Mouse (Mus musculus) CH12.LX (cell line): ENCODE data around the gene Plch1.

Source experiments
- CHD2 ChIP-seq: IDR thresholded peaks from 2 replicates; pipeline ENCODE4 v1.6.1; 2011; ENCODE audit warnings: low read length, improper control_type of control experiment
- CTCF ChIP-seq, 2 experiments: IDR thresholded peaks in 1 of 2; conservative IDR thresholded peaks in 1 of 2; 2 replicates each; pipeline ENCODE4 v1.5.1; 2011 to 2012; ENCODE audit warnings: low read depth in 2 of 2, low read length in 2 of 2, improper control_type of control experiment in 1 of 2, inconsistent platforms in 1 of 2, mild to moderate bottlenecking in 1 of 2, moderate library complexity in 1 of 2
- MAZ ChIP-seq: IDR thresholded peaks from 2 replicates; pipeline ENCODE4 v1.6.1; 2012; ENCODE audit warnings: low read depth, mild to moderate bottlenecking, inconsistent platforms, low read length, improper control_type of control experiment, moderate library complexity
- MEF2A ChIP-seq: IDR thresholded peaks from 2 replicates; pipeline ENCODE4 v1.6.1; 2014; ENCODE audit warnings: low read depth, mild to moderate bottlenecking, inconsistent platforms, low read length, improper control_type of control experiment, borderline replicate concordance
- POLR2A ChIP-seq: IDR thresholded peaks from 2 replicates; pipeline ENCODE4 v1.6.1; 2011; ENCODE audit warnings: low read depth, mild to moderate bottlenecking, improper control_type of control experiment, low read length
- TBP ChIP-seq: conservative IDR thresholded peaks from 2 replicates; pipeline ENCODE4 v1.6.1; 2011; ENCODE audit warnings: low read depth, low read length, improper control_type of control experiment

DNA sequence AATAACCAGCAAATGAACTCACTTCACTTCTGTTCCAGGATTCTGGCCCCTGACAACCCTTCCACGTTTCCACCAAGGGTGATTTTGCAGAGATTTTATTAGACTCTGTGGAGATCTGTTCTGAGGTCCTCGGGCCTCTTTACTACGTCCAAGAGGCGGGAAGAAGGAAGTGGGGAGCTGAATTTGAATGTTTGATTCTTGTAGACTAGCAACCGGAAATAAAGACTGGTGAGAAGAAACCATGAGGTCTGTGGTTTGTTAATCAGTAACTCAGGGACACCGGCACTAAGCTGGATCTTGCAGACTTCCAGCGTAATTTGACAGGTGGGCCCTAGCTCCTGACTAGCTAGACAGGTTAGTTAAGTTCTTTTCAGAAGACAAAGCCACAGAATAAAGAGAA is 5.6 kb downstream of the Plch1 start:
- TF ChIP-seq CTCF (conservative IDR thresholded peaks at IDR 0.05 in 1 of 2, IDR thresholded peaks at IDR 0.05 in 1 of 2; ENCODE audit: low read depth in 2 of 2, low read length in 2 of 2) = no peak
- no peak for TF ChIP-seq TBP
- TF ChIP-seq MEF2A = no peak
- TF ChIP-seq MAZ = no peak
- TF ChIP-seq CHD2 = no peak
- TF ChIP-seq POLR2A = no peak
